ENCODE assay signal across 8 mouse cellular contexts in the genomic region with DNA sequence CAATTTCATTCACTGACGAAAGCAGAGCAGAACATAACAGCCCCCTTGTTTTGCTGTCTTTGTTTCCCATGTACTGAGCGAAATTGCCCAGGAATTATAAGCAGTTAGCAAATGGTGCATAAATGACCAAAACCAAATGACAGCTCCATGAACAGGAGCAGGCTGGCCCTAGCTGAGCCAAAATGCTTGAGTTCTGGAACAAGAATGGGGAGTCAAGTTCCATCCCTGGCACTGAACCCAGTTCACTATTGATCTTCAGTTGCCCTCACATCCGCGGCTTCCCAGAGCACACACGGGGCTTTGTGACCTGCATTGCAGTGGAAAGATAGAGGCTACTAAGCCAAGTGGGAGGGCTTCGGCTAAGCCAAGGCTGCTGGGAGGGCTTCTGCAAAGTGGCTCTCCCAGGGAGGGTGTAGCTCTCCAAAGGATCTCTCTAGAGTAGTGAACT. TPM values are rescaled to one million over a fixed set of nuclear protein-coding genes. Genes with fewer than 3 reads are reported as not detected.
DNase-seq lines count a peak whose midpoint lies in the region; ATAC-seq and TF ChIP-seq lines count a peak whose summit lies in the region.
"Had no signal": no experiment of that assay in that cellular context is flagged by ENCODE, and none has a peak within 500 bp of the region (broad histone marks: within the 10 kb centered on the region; RNA-seq: fewer than 3 reads in every experiment).

No protein-coding gene starts in this region.

- H3K36me3 ChIP-seq in heart, embryonic 10.5 days = no peaks in the 10 kb centered on the region
- no peaks in the 10 kb centered on the region for H3K36me3 ChIP-seq in limb, embryonic 14.5 days (ENCODE audit: control insufficient read depth, insufficient read depth, low read length)
- H3K36me3 ChIP-seq in kidney, embryonic 16.5 days (ENCODE audit: insufficient read depth, low read length) = no peaks in the 10 kb centered on the region

- DNase-seq in left cerebral cortex, adult 2 months (ENCODE audit: extremely low spot score in 1 of 2, low spot score in 2 of 2) = peak in 1 of 2 experiments; percentile 29
- DNase-seq in left cerebral cortex, adult 11 months (ENCODE audit: low spot score) = no peak
- peak; percentile 32 to 55 for DNase-seq in cerebellum, postnatal 14 days
- no peak for DNase-seq in heart, embryonic 10.5 days (ENCODE audit: low spot score)
- DNase-seq in limb, embryonic 14.5 days (ENCODE audit: low spot score) = peak; percentile 55

- intact Hi-C loops in left cerebral cortex, adult 2 months (cut with DNase I) = loop anchor here (2.0 to 5.0 kb wide), 3 partner anchors 248 to 853 kb away; no protein-coding TSS in a partner anchor

- no peak for TF ChIP-seq POLR2A in limb, embryonic 14.5 days (IDR thresholded peaks at IDR 0.05; ENCODE audit: borderline replicate concordance, extremely low read depth, insufficient read depth, insufficient read length)

- H3K27ac ChIP-seq in left cerebral cortex, adult 2 months = peak overlapping the region; percentile 53
- peak overlapping the region; percentile 37; the same call in 1 of the 2 replicates for H3K27ac ChIP-seq in heart, embryonic 10.5 days
- H3K27ac ChIP-seq in limb, embryonic 14.5 days (replicated peaks; ENCODE audit: low read depth, low read length) = no peak overlapping the region
- no peak overlapping the region; the same call in 1 of the 2 replicates for H3K27ac ChIP-seq in kidney, embryonic 16.5 days (ENCODE audit: low read length)

- no peaks in the 10 kb centered on the region for H3K9me3 ChIP-seq in heart, embryonic 10.5 days
- no peaks in the 10 kb centered on the region for H3K9me3 ChIP-seq in limb, embryonic 14.5 days (ENCODE audit: control insufficient read depth, low read length)
- H3K9me3 ChIP-seq in kidney, embryonic 16.5 days (ENCODE audit: low read length) = peaks cover 7% of the 10 kb centered on the region; the same call in 1 of the 2 replicates

- no peaks in the 10 kb centered on the region for H3K27me3 ChIP-seq in heart, embryonic 10.5 days (ENCODE audit: insufficient read depth, poor library complexity, severe bottlenecking)
- no peaks in the 10 kb centered on the region for H3K27me3 ChIP-seq in limb, embryonic 14.5 days (ENCODE audit: control insufficient read depth, insufficient read depth, low read length)
- no peaks in the 10 kb centered on the region for H3K27me3 ChIP-seq in kidney, embryonic 16.5 days (ENCODE audit: insufficient read depth, low read length)

- no peak overlapping the region for H3K4me2 ChIP-seq in limb, embryonic 14.5 days (replicated peaks; ENCODE audit: low read depth, low read length, severe bottlenecking)
- no peak overlapping the region for H3K4me2 ChIP-seq in kidney, embryonic 16.5 days (replicated peaks; ENCODE audit: low read depth, low read length)

- WGBS in heart, embryonic 10.5 days = 68% methylated on average over 6 of the region's 6 CpGs
- 57% methylated on average over 6 of the region's 6 CpGs for WGBS in limb, embryonic 14.5 days
- WGBS in kidney, embryonic 16.5 days = 75% methylated on average over 6 of the region's 6 CpGs

- peaks cover 5% of the 10 kb centered on the region for H3K4me1 ChIP-seq in heart, embryonic 10.5 days
- H3K4me1 ChIP-seq in limb, embryonic 14.5 days (ENCODE audit: control insufficient read depth, insufficient read depth, low read length) = no peaks in the 10 kb centered on the region; the same call in 1 of the 2 replicates
- H3K4me1 ChIP-seq in kidney, embryonic 16.5 days (ENCODE audit: insufficient read depth, low read length) = peaks cover 8% of the 10 kb centered on the region; the same call in 1 of the 2 replicates

- H3K4me3 ChIP-seq in left cerebral cortex, adult 2 months = no peak overlapping the region
- H3K4me3 ChIP-seq in heart, embryonic 10.5 days = no peak overlapping the region
- H3K4me3 ChIP-seq in limb, embryonic 14.5 days (replicated peaks; ENCODE audit: low read length) = no peak overlapping the region
- no peak overlapping the region for H3K4me3 ChIP-seq in kidney, embryonic 16.5 days (ENCODE audit: low read length)

- no peak overlapping the region for H3K9ac ChIP-seq in limb, embryonic 14.5 days (ENCODE audit: low read depth, low read length, severe bottlenecking)
- no peak overlapping the region for H3K9ac ChIP-seq in kidney, embryonic 16.5 days (replicated peaks; ENCODE audit: low read length)

- TF ChIP-seq CTCF in left cerebral cortex, adult 2 months (IDR thresholded peaks at IDR 0.05) = no peak

- no peak for ATAC-seq in limb, embryonic 14.5 days (ENCODE audit: low FRiP score, low read depth)
- ATAC-seq in erythroblast, adult 5-6 weeks (replicated peaks; ENCODE audit: low FRiP score, poor library complexity, severe bottlenecking) = no peak
- no peak for ATAC-seq in kidney, embryonic 16.5 days (ENCODE audit: low FRiP score, low TSS enrichment)

RNA-seq across cellular contexts. Expression of gene Actbl2, which starts 19.1 kb away (rescaled TPM):
- not detected for total RNA-seq in left cerebral cortex, adult 2 months (2021)
- not detected in 2 replicates for polyA plus RNA-seq in heart, embryonic 10.5 days (2016; fragmentation: Nextera tagmentation; extraction: Ambion mirVana)
- 0.03 and 0.04 TPM in 2 replicates for polyA plus RNA-seq in limb, embryonic 14.5 days (2012; rRNA removed)
- polyA plus RNA-seq in limb, embryonic 14.5 days (2014; fragmentation: Nextera tagmentation; extraction: Ambion mirVana) = not detected in 2 replicates
- total RNA-seq in erythroblast, adult 5-6 weeks (2015; ENCODE audit: low replicate concordance) = not detected in 2 replicates
- total RNA-seq in erythroblast, adult 5-6 weeks (2017; ENCODE audit: low replicate concordance) = 0.14 TPM in 1 of 2 replicates, not detected in the other
- not detected in 2 replicates for polyA plus RNA-seq in kidney, embryonic 16.5 days (2015; fragmentation: Nextera tagmentation; extraction: Ambion mirVana)
- total RNA-seq: gastrocnemius, postnatal 4 days had no signal

Comparison
In these comparisons a context has a peak if more than half of its experiments do, and no peak if none do; other contexts are left out.
1. DNase-seq: peak in cerebellum, postnatal 14 days (2 of 2) and limb, embryonic 14.5 days (single experiment); none in left cerebral cortex, adult 11 months (single experiment) and heart, embryonic 10.5 days (single experiment).
2. H3K27ac ChIP-seq: peak in left cerebral cortex, adult 2 months (single experiment) and heart, embryonic 10.5 days (single experiment); none in limb, embryonic 14.5 days (single experiment) and kidney, embryonic 16.5 days (single experiment).